Mouse (Mus musculus): ENCODE data around the gene Slfn1. TPM values are rescaled to one million over a fixed set of nuclear protein-coding genes. Genes with fewer than 3 reads are reported as not detected.

Slfn1 gene
- total RNA-seq, 2 experiments from 2014 or later: not detected

Other genes with a start within 250 kb of the Slfn1 start
- gene Rffl, start 245.6 kb upstream of the Slfn1 start, total RNA-seq (2021): 1 to 10 TPM; 3.5 to 4.1 TPM
- gene Rad51d, start 226.2 kb upstream of the Slfn1 start, total RNA-seq (2021): 10 to 100 TPM; 11.1 to 11.3 TPM
- not detected for gene Fndc8, start 224.7 kb upstream of the Slfn1 start, total RNA-seq (2021)
- 10 to 100 TPM; 37.1 to 41.2 TPM for gene Nle1, start 208.4 kb upstream of the Slfn1 start, total RNA-seq (2021)
- 1 to 10 TPM; 3.3 to 5.1 TPM for gene Unc45b, start 206.3 kb upstream of the Slfn1 start, total RNA-seq (2021)
- 1 to 10 TPM; 3.9 to 4.3 TPM for gene Slfn5, start 165.5 kb upstream of the Slfn1 start, total RNA-seq (2021)
- under 1 TPM; 0.47 to 0.60 TPM for gene Slfn9, start 125.0 kb upstream of the Slfn1 start, total RNA-seq (2021)
- under 1 TPM; 0.28 TPM for gene Slfn8, start 96.0 kb upstream of the Slfn1 start, total RNA-seq (2021)
- gene Slfn2, start 51.7 kb upstream of the Slfn1 start, total RNA-seq (2021): under 1 TPM; 0.34 to 0.60 TPM
- gene Slfn4, start 58.3 kb downstream of the Slfn1 start, total RNA-seq (2021): not detected
- under 1 TPM; 0.19 to 0.32 TPM for gene Slfn3, start 74.5 kb downstream of the Slfn1 start, total RNA-seq (2021)
- gene Slfn14, start 169.9 kb downstream of the Slfn1 start, total RNA-seq (2021): under 1 TPM in 1 of 2 experiments, not detected in 1; 0.11 TPM
- 100 to 1,000 TPM; 326 to 342 TPM for gene Ap2b1, start 182.2 kb downstream of the Slfn1 start, total RNA-seq (2021)
- gene Pex12, start 185.7 kb downstream of the Slfn1 start, total RNA-seq (2021): 10 to 100 TPM in 1 of 2 experiments, 1 to 10 TPM in 1; 7.2 to 11.8 TPM

All from left cerebral cortex, postnatal 10 days (tissue).